Mouse (Mus musculus) adrenal gland, postnatal 36 days (tissue): ENCODE data around the gene Rcor3. TPM values are rescaled to one million over a fixed set of nuclear protein-coding genes. Genes with fewer than 3 reads are reported as not detected.
A peak's percentile ranks its signal among the peaks of the same experiment; 100 is the strongest.

Experiments
- DNase-seq, 2 experiments: peaks; one replicate each; pipeline ENCODE4 v3.0.0; 2021; ENCODE audit warnings: mixed read lengths in 1 of 2
- total RNA-seq, 2 experiments: library from RNA; stranded (reverse); gene quantifications; 2 replicates each; pipeline ENCODE4 v1.2.3; 2021

Rcor3 gene
- total RNA-seq, 2 experiments from 2014 or later = 24.0 to 27.9 TPM

DNA sequence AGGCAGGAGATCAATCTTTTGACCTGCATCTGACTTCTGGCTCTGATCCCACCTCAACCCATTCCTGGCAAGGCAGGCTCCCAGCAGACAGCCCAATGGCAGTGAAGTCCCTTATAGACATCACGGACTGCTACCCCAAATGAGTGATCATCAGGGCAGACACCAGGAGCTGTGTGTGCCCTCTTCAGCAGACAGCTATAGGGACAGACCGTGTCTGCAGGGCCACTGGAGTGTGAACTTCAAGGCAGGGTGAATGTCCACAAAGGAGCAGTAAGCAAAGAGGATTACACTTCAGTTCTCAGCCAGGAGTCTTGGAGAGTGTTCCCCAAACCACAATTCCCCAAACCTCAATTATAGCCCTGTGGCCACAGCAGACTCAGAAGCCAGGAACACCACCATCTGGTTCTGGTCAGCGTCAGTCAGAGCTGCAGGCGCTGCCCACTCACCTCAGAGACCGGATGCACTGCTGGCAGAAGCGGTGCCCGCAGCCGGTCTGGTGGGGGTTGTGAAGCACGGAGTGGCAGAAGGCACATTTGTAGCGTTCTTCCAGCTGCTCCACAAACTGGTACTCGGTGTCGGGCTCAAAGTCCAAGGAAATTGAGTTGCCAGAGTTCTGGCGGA is 67.8 kb downstream of the Rcor3 start:
- no peak for DNase-seq

DNA sequence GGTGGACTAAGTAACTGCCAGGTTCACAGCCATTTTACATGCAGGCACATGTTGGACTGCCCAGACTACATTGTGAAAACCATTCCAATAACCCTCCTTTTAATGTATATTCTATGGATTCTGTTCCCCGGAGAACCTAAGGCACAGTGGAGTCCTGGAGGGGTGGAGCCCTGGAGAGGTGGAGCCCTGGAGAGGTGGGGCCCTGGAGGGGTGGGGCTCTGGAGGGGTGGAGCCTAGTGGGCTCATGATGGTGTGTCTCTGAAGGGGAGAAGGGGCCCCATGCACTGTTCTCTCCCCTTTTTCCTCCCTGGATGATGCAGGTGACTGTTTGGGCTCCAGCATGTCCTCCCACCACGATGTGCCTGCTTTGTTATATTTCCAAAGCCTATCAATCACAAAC is 69.7 kb downstream of the Rcor3 start:
- DNase-seq = no peak

DNA sequence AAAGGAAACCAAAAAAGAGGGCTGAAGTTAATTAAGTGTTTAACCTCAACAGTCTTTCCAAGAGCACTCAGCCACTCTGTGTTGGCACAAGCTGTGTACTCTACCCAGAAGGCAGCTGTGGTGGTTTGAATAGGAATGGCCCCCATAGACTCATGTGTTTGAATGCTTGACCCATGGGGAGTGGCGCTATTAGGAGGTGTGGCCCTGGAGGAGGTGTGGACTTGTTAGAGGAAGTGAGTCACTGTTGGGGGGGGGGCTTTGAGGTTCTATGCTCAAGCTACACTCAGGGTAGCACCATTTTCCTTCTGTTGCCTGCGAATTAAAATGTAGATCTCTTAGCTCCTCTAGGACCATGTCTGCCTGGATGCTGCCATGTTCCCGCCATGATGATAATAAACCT is 70.9 kb downstream of the Rcor3 start:
- DNase-seq = no peak

DNA sequence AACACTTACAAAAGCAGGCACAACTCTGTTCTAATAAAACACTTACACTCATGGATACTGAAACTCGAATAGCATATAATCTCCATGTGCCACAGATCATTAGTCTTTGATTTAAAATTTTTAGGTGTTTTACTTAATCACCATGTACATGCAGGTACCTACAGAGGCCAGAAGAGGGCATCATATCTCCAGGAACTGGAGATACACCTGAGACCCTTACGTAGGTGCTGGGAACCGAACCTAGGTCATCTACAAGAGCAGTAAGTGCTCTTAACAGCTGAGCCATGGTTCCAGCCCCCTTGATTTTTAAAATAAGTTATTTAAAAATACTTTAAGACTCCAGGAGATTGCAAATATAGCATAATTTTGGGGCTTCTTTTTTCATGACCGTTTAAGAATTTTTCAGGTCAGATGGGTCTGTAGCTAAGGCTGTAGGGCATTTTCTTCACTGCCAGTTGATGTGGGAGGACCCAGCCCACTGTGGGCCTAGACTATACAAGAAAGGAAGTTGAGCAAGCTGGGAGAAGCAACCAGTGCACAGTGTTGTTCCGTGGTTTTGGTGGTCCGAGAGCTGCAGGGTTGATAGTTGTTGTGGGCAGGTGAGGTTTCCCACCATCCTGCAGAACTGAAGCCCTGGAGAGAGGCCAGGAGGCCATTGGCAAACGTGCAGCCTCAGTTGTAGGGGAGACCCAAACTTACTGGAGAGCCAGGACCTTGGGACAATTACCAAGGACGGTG is 74.5 kb downstream of the Rcor3 start:
- peak in 1 of 2 experiments; percentile 29 for DNase-seq

DNA sequence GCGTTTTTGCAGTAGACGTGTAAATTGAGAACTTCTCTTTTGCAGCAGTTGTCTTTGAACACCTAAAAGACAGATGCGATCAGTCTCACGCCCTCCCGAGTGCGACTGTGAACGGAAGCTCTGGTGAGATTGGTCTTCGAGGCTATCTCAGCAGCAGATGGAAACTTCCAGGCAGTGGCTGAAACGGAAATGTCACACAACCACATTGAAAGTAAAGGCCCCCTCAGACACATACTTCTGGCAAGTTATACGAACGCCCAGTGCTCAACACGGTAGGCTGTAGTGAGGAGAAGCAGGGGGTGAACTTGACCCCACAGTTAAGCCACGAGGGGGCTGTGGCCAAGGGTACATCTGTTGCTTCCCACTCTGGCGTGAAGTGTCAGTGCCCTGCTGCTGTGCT is 75.2 kb downstream of the Rcor3 start:
- DNase-seq = no peak

DNA sequence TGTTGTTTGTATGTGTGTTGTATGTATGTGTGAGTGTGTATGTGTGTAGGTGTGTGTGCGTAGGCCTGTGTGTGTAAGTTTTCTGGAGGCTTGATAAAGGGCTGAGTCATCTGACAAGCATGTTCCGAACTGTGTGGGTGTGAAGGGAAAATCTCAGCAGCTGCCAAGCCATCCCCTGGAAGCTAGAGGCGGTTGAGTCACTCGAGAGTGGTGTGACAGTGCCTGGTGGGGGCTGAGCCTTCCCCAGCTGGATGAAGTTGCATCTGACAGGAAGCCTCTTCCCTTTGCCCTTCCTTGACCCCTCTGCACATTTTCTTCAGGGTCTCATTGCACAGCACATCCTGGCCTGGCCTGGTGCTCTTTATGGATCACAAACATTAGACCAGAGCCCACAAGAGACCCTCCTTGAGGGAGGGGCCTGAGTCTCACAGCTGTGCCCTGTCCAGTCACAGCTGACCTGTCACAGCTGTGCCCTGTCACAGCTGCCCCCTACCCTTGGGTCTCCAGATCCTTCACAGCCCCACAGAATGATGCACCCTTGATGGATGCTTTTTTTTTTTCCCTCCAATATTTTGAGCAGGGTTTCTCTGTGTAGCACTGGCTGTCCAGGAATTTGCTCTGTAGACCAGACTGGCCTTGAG is 76.1 kb downstream of the Rcor3 start:
- peak; percentile 75 to 80 for DNase-seq

DNA sequence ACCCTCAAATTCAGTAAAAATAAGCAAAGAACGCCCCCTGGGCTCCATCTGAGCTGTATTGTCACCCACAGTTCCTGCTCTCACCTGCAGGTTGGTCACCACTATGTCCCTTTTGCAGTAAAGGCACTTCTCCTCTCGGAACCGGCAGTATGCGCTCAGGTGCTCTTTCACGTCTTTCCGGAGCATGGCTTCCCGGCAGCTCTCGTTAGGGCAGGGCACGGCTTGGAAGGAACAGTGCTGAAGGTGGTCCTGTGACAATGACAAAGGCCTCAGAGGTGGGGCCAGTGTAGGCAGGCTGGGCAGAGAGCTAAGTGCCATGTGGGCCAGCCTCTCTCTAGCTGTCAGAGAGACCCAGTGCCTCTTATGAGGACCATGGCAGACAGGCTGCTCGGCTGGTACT is 79.0 kb downstream of the Rcor3 start:
- no peak for DNase-seq

DNA sequence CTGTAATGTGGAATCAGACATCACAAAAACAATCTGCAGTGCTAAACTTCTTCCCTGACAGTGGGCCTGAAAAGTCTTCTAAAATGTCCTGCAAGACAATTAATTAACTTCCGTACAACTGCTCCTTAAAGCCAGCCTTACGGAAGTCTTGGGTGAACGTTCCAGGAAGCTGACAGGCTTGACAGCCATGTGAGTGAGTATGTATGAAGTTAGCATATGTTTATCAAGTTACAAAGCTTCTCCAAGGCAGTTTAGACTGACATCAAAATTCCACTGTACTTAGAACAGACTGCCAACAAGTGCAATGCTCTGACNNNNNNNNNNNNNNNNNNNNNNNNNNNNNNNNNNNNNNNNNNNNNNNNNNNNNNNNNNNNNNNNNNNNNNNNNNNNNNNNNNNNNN is 84.1 kb downstream of the Rcor3 start:
- no peak for DNase-seq

DNA sequence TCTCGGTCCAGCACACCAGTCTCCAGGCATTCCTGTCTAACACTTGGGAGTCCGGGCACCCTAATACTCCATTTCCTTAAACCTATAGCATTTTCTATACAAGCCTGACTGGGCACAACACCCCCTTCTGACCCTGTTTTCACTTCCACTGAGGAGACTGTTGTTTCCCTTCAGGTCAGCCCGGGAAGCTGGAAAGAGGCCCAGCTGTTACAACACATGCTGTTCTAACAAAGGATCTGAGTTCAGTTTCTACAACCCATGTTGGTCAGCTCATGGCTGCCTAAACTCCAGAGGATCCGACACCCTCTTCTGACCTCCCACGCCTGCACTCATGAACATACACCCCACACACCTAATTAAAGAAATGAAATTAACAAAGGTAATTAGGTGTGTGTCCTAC is 84.9 kb downstream of the Rcor3 start:
- no peak for DNase-seq

DNA sequence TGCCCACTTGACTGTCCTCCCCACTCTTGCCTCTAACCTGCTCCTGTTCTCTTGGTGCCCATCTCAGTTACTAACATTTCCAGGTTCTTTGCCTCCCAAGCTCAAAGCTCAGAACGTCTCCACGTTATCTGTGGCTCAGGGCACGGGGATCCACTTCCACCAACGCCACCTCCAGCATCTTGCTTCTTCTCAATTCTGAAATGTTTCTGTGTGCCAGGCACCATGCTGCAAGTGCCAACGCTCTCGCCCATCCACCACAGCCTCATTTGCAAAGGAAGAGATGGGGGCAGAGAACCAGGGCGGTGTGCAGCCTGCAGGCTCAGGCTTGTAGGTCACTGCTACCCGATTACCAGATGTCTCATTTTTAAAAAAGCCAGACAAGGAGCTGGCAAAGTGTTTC is 85.4 kb downstream of the Rcor3 start:
- DNase-seq = no peak

Other genes starting within 250 kb of the Rcor3 start
- 10 to 100 TPM; 20.3 to 21.2 TPM for gene Slc30a1, start 231.3 kb downstream of the Rcor3 start, total RNA-seq
- under 1 TPM in 1 of 2 experiments, not detected in 1; 0.36 TPM for gene Rd3, start 160.7 kb downstream of the Rcor3 start, total RNA-seq
- 1 to 10 TPM; 6.5 to 7.0 TPM for gene Traf5, start 45.5 kb downstream of the Rcor3 start, total RNA-seq
- under 1 TPM; 0.16 to 0.36 TPM for gene Kcnh1, start 52.7 kb upstream of the Rcor3 start, total RNA-seq